Mouse (Mus musculus) hindbrain, embryonic 13.5 days (tissue): ENCODE results near the gene Zfp428. TPM values are rescaled to one million over a fixed set of nuclear protein-coding genes. Genes with fewer than 3 reads are reported as not detected.

ENCODE experiments used
- ATAC-seq: fragments of 200-750 bp; cut with Nextera tagmentation; 2 replicates; pipeline ENCODE4 v1.8.0; 2017; ENCODE audit warnings: moderate TSS enrichment; ENCODE audit not compliant: low FRiP score
- H3K27ac ChIP-seq: fragments of 300-500 bp; sonication (generic); 2 replicates; pipeline ENCODE4 v1.5.1; 2015; ENCODE audit warnings: inconsistent platforms, mild to moderate bottlenecking, moderate library complexity
- H3K27me3 ChIP-seq: fragments of 300-500 bp; sonication (generic); 2 replicates; pipeline ENCODE4 v1.6.1; 2015; ENCODE audit warnings: mild to moderate bottlenecking, inconsistent platforms
- H3K36me3 ChIP-seq: fragments of 300-500 bp; sonication (generic); 2 replicates; pipeline ENCODE4 v1.6.1; 2015; ENCODE audit warnings: mild to moderate bottlenecking, inconsistent platforms
- H3K4me1 ChIP-seq: fragments of 300-500 bp; sonication (generic); replicated peaks from 2 replicates; pipeline ENCODE4 v1.6.1; 2015; ENCODE audit warnings: inconsistent platforms
- H3K4me2 ChIP-seq: fragments of 300-500 bp; sonication (generic); 2 replicates; pipeline ENCODE4 v1.6.1; 2015; ENCODE audit warnings: inconsistent platforms, mild to moderate bottlenecking, moderate library complexity
- H3K4me3 ChIP-seq: fragments of 300-500 bp; sonication (generic); 2 replicates; pipeline ENCODE4 v1.5.1; 2015; ENCODE audit warnings: mild to moderate bottlenecking, inconsistent platforms
- H3K9ac ChIP-seq: fragments of 300-500 bp; sonication (generic); 2 replicates; pipeline ENCODE4 v1.6.1; 2015; ENCODE audit warnings: mild to moderate bottlenecking, inconsistent platforms
- H3K9me3 ChIP-seq: fragments of 300-500 bp; sonication (generic); 2 replicates; pipeline ENCODE4 v1.6.1; 2016; ENCODE audit warnings: inconsistent platforms
- WGBS: fragments of 180-500 bp; shearing (Covaris S2); methylation state at CpG from one replicate; pipeline ENCODE4 v1.1.7; 2015; 5-methylcytosine and 5-hydroxymethylcytosine counted together
- polyA plus RNA-seq: library from polyadenylated mRNA; unstranded; fragments of >200 nt; fragmentation: Nextera tagmentation; extraction: Ambion mirVana; gene quantifications from 2 replicates; pipeline ENCODE4 v1.2.1, GENCODE M21; 2015

Zfp428 gene
- polyA plus RNA-seq, 1 experiment from 2014 or later: 270 TPM

GRCm38 (mm10) chr7:24472937-24473336 lies 33.9 kb upstream of the Zfp428 start:
- Histone ChIP-seq H3K4me1 (peaks cover 11% of the 10 kb centered on the region; the same call in 1 of the 2 replicates), H3K27me3 (no peaks in the 10 kb centered on the region), H3K4me3 (no peak overlapping the region), H3K9me3 (no peaks in the 10 kb centered on the region), H3K9ac (no peak overlapping the region), H3K27ac (no peak overlapping the region), H3K4me2 (no peak overlapping the region), H3K36me3 (no peaks in the 10 kb centered on the region)
- 73% methylated on average over 7 of the region's 7 CpGs for WGBS
- ATAC-seq: no peak

GRCm38 (mm10) chr7:24473913-24474529 lies 32.8 kb upstream of the Zfp428 start:
- Histone ChIP-seq H3K27me3 (no peaks in the 10 kb centered on the region), H3K36me3 (no peaks in the 10 kb centered on the region), H3K9me3 (no peaks in the 10 kb centered on the region), H3K4me3 (no peak overlapping the region), H3K27ac (no peak overlapping the region), H3K9ac (no peak overlapping the region), H3K4me2 (no peak overlapping the region), H3K4me1 (peaks cover 12% of the 10 kb centered on the region)
- 0 out of 2 replicates have a peak, but pooled peaks have one; percentile 11 for ATAC-seq
- 37% methylated on average over 10 of the region's 10 CpGs for WGBS

- H3K9ac ChIP-seq: no peak overlapping the region
- H3K27me3 ChIP-seq: no peaks in the 10 kb centered on the region
- H3K27ac ChIP-seq: no peak overlapping the region; the same call in 1 of the 2 replicates
- no peak overlapping the region for H3K4me3 ChIP-seq
- H3K4me1 ChIP-seq: peaks cover 21% of the 10 kb centered on the region
- WGBS: 33% methylated on average over 21 of the region's 21 CpGs
- H3K36me3 ChIP-seq: no peaks in the 10 kb centered on the region
- H3K4me2 ChIP-seq: 0 out of 2 replicates have a peak overlapping the region, but pooled peaks have one; percentile 17
- ATAC-seq: no peak
- H3K9me3 ChIP-seq: no peaks in the 10 kb centered on the region
Observed at GRCm38 (mm10) chr7:24474811-24475506, 31.8 kb upstream of the Zfp428 start.

- ATAC-seq: no peak
- H3K4me3 ChIP-seq: no peak overlapping the region
- H3K36me3 ChIP-seq: no peaks in the 10 kb centered on the region
- no peaks in the 10 kb centered on the region for H3K27me3 ChIP-seq
- no peak overlapping the region for H3K9ac ChIP-seq
- H3K27ac ChIP-seq: no peak overlapping the region
- peaks cover 35% of the 10 kb centered on the region for H3K4me1 ChIP-seq
- no peak overlapping the region for H3K4me2 ChIP-seq
- H3K9me3 ChIP-seq: no peaks in the 10 kb centered on the region
- WGBS: 80% methylated on average over 8 of the region's 8 CpGs
Observed at GRCm38 (mm10) chr7:24476338-24476737, 30.5 kb upstream of the Zfp428 start.

GRCm38 (mm10) chr7:24476856-24477255 lies 29.9 kb upstream of the Zfp428 start:
- ATAC-seq: no peak
- no peak overlapping the region for H3K9ac ChIP-seq
- no peak overlapping the region for H3K4me3 ChIP-seq
- H3K27me3 ChIP-seq: no peaks in the 10 kb centered on the region
- no peaks in the 10 kb centered on the region for H3K9me3 ChIP-seq
- WGBS: 86% methylated on average over 7 of the region's 7 CpGs
- no peak overlapping the region for H3K4me2 ChIP-seq
- H3K27ac ChIP-seq: no peak overlapping the region
- no peaks in the 10 kb centered on the region for H3K36me3 ChIP-seq
- peaks cover 36% of the 10 kb centered on the region for H3K4me1 ChIP-seq

GRCm38 (mm10) chr7:24478911-24479310 lies 27.9 kb upstream of the Zfp428 start:
- no peak overlapping the region for H3K4me3 ChIP-seq
- H3K27ac ChIP-seq: no peak overlapping the region
- no peaks in the 10 kb centered on the region for H3K27me3 ChIP-seq
- no peaks in the 10 kb centered on the region for H3K36me3 ChIP-seq
- peaks cover 49% of the 10 kb centered on the region for H3K4me1 ChIP-seq
- H3K9me3 ChIP-seq: no peaks in the 10 kb centered on the region
- 90% methylated on average over 5 of the region's 5 CpGs for WGBS
- ATAC-seq: no peak
- no peak overlapping the region for H3K9ac ChIP-seq
- H3K4me2 ChIP-seq: no peak overlapping the region

GRCm38 (mm10) chr7:24479685-24480084 lies 27.1 kb upstream of the Zfp428 start:
- Histone ChIP-seq H3K36me3 (no peaks in the 10 kb centered on the region), H3K4me1 (peaks cover 51% of the 10 kb centered on the region), H3K4me3 (peak overlapping the region; percentile 80; the same call in 1 of the 2 replicates), H3K27ac (no peak overlapping the region), H3K4me2 (peak overlapping the region; percentile 75), H3K27me3 (no peaks in the 10 kb centered on the region), H3K9me3 (no peaks in the 10 kb centered on the region), H3K9ac (peak overlapping the region; percentile 96)
- no peak for ATAC-seq
- 100% methylated on average over 2 of the region's 2 CpGs for WGBS

GRCm38 (mm10) chr7:24480121-24480941 lies 26.5 kb upstream of the Zfp428 start:
- Histone ChIP-seq H3K4me1 (peaks cover 52% of the 10 kb centered on the region), H3K4me3 (peak overlapping the region; percentile 80), H3K9ac (peak overlapping the region; percentile 96), H3K4me2 (peak overlapping the region; percentile 75), H3K27ac (0 out of 2 replicates have a peak overlapping the region, but pooled peaks have one; percentile 23), H3K36me3 (no peaks in the 10 kb centered on the region), H3K27me3 (no peaks in the 10 kb centered on the region), H3K9me3 (no peaks in the 10 kb centered on the region)
- WGBS: 57% methylated on average over 18 of the region's 18 CpGs
- ATAC-seq: no peak

GRCm38 (mm10) chr7:24480986-24481473 lies 25.8 kb upstream of the Zfp428 start:
- H3K9me3 ChIP-seq: no peaks in the 10 kb centered on the region
- ATAC-seq: peak; percentile 57
- peak overlapping the region; percentile 75 for H3K4me2 ChIP-seq
- H3K4me1 ChIP-seq: peaks cover 59% of the 10 kb centered on the region
- H3K9ac ChIP-seq: peak overlapping the region; percentile 96
- H3K27me3 ChIP-seq: no peaks in the 10 kb centered on the region
- peak overlapping the region; percentile 89 for H3K27ac ChIP-seq
- WGBS: 11% methylated on average over 14 of the region's 14 CpGs
- H3K36me3 ChIP-seq: no peaks in the 10 kb centered on the region
- peak overlapping the region; percentile 80 for H3K4me3 ChIP-seq

- ATAC-seq: peak; percentile 78
- no peaks in the 10 kb centered on the region for H3K36me3 ChIP-seq
- peak within 1 kb of the TSS; percentile 80 for H3K4me3 ChIP-seq
- WGBS: under 1% methylated on average over 75 of the region's 83 CpGs
- H3K27ac ChIP-seq: peak within 1 kb of the TSS; percentile 89
- peaks cover 65% of the 10 kb centered on the region for H3K4me1 ChIP-seq
- no peaks in the 10 kb centered on the region for H3K9me3 ChIP-seq
- H3K27me3 ChIP-seq: no peaks in the 10 kb centered on the region
- H3K9ac ChIP-seq: peak within 1 kb of the TSS; percentile 96
- peak within 1 kb of the TSS; percentile 75 for H3K4me2 ChIP-seq
Observed at GRCm38 (mm10) chr7:24481474-24482207, 25.2 kb upstream of the Zfp428 start, which contains the start of gene Cadm4. TSS of gene Cadm4 (plus strand) at chr7:24482023.

- H3K9ac ChIP-seq: peak overlapping the region; percentile 96
- no peaks in the 10 kb centered on the region for H3K27me3 ChIP-seq
- ATAC-seq: peak; percentile 19
- peak overlapping the region; percentile 80 for H3K4me3 ChIP-seq
- no peaks in the 10 kb centered on the region for H3K36me3 ChIP-seq
- WGBS: under 1% methylated on average over 10 of the region's 38 CpGs
- H3K27ac ChIP-seq: peak overlapping the region; percentile 89
- H3K9me3 ChIP-seq: no peaks in the 10 kb centered on the region
- peaks cover 73% of the 10 kb centered on the region for H3K4me1 ChIP-seq
- H3K4me2 ChIP-seq: peak overlapping the region; percentile 75
Observed at GRCm38 (mm10) chr7:24482208-24483020, 24.4 kb upstream of the Zfp428 start.
